In the genomic region with DNA sequence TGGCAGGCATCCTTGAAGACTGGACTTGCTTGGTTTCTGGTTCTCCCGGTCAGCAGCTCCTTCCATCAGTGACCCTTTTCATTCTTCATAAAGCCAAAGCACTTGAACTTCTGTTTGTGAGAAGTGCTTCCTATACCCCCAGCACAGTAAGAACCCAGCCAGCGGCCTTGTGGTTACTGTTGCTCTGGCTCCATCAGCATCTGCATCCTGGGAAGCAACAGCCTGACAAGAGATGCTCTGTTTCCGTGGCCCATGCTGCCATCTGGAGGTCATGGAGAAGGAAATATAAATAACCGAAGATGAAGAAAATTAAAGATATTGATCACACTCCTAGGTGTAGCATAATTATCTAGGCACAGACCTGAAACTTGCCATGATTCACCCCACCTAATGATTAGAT, we compare ENCODE assay signal across 9 mouse cellular contexts.
DNase-seq lines count a peak whose midpoint lies in the region; ATAC-seq and TF ChIP-seq lines count a peak whose summit lies in the region.
"Had no signal": no experiment of that assay in that cellular context is flagged by ENCODE, and none has a peak within 500 bp of the region (broad histone marks: within the 10 kb centered on the region; RNA-seq: fewer than 3 reads in every experiment).

No protein-coding gene starts in this region.

- no peak overlapping the region for H3K4me3 ChIP-seq in kidney, adult 2 months (ENCODE audit: insufficient read depth, low read depth, low read length)
- no peak overlapping the region for H3K4me3 ChIP-seq in kidney, embryonic 14.5 days (ENCODE audit: low read length)
- H3K4me3 ChIP-seq in forebrain, embryonic 13.5 days, result no peak overlapping the region
- no peak overlapping the region for H3K4me3 ChIP-seq in hindbrain, embryonic 15.5 days
- no peak overlapping the region for H3K4me3 ChIP-seq in midbrain, postnatal 0 days (ENCODE audit: low read depth, low read length)
- H3K4me3 ChIP-seq: liver, embryonic 13.5 days had no signal

- H3K4me1 ChIP-seq in kidney, adult 2 months (ENCODE audit: control insufficient read depth, insufficient read depth, low read length), result no peaks in the 10 kb centered on the region
- 0 out of 2 replicates have a peak, but pooled peaks cover 3% of the 10 kb centered on the region for H3K4me1 ChIP-seq in kidney, embryonic 14.5 days (ENCODE audit: control insufficient read depth, insufficient read depth, low read length)
- H3K4me1 ChIP-seq in forebrain, embryonic 13.5 days, result no peaks in the 10 kb centered on the region
- H3K4me1 ChIP-seq in hindbrain, embryonic 15.5 days (replicated peaks), result 0 out of 2 replicates have a peak, but pooled peaks cover 4% of the 10 kb centered on the region
- H3K4me1 ChIP-seq in midbrain, postnatal 0 days (ENCODE audit: insufficient read depth, low read length), result no peaks in the 10 kb centered on the region; the same call in 1 of the 2 replicates
- H3K4me1 ChIP-seq: liver, embryonic 13.5 days had no signal

- WGBS in kidney, adult 2 months, result 36% methylated on average over 4 of the region's 4 CpGs
- WGBS in kidney, embryonic 14.5 days, result 45% methylated on average over 4 of the region's 4 CpGs
- 42% methylated on average over 4 of the region's 4 CpGs for WGBS in forebrain, embryonic 13.5 days
- WGBS in hindbrain, embryonic 15.5 days, result 41% methylated on average over 4 of the region's 4 CpGs
- 29% methylated on average over 4 of the region's 4 CpGs for WGBS in midbrain, postnatal 0 days

- TF ChIP-seq POLR2A in kidney, adult 2 months (IDR thresholded peaks at IDR 0.05; ENCODE audit: low read depth, low read length), result no peak

- no peaks in the 10 kb centered on the region for H3K27me3 ChIP-seq in kidney, adult 2 months (replicated peaks; ENCODE audit: control insufficient read depth, insufficient read depth, low read length)
- H3K27me3 ChIP-seq in kidney, embryonic 14.5 days (ENCODE audit: control insufficient read depth, insufficient read depth, low read length), result no peaks in the 10 kb centered on the region
- H3K27me3 ChIP-seq in forebrain, embryonic 13.5 days, result peaks cover 11% of the 10 kb centered on the region; the same call in 1 of the 2 replicates
- H3K27me3 ChIP-seq in hindbrain, embryonic 15.5 days, result no peaks in the 10 kb centered on the region
- H3K27me3 ChIP-seq in midbrain, postnatal 0 days (ENCODE audit: insufficient read depth, low read length), result no peaks in the 10 kb centered on the region
- H3K27me3 ChIP-seq: liver, embryonic 13.5 days had no signal

- no peak for ATAC-seq in kidney, embryonic 14.5 days (ENCODE audit: low FRiP score, low TSS enrichment)
- peak; percentile 75 for ATAC-seq in forebrain, embryonic 13.5 days
- peak; percentile 79 for ATAC-seq in hindbrain, embryonic 15.5 days (ENCODE audit: low FRiP score, low read depth)
- peak; percentile 50; the same call in 1 of the 2 replicates for ATAC-seq in midbrain, postnatal 0 days (ENCODE audit: low FRiP score)

- no peak overlapping the region for H3K27ac ChIP-seq in kidney, adult 2 months (ENCODE audit: insufficient read depth, low read depth, low read length)
- no peak overlapping the region for H3K27ac ChIP-seq in kidney, embryonic 14.5 days (ENCODE audit: low read depth, low read length)
- H3K27ac ChIP-seq in forebrain, embryonic 13.5 days, result no peak overlapping the region
- H3K27ac ChIP-seq in hindbrain, embryonic 15.5 days (replicated peaks), result no peak overlapping the region
- no peak overlapping the region for H3K27ac ChIP-seq in midbrain, postnatal 0 days (ENCODE audit: low read depth, low read length)
- H3K27ac ChIP-seq: liver, embryonic 13.5 days had no signal

- H3K9ac ChIP-seq in kidney, embryonic 14.5 days (ENCODE audit: low read depth, low read length), result no peak overlapping the region
- no peak overlapping the region for H3K9ac ChIP-seq in forebrain, embryonic 13.5 days
- H3K9ac ChIP-seq in hindbrain, embryonic 15.5 days, result no peak overlapping the region
- H3K9ac ChIP-seq in midbrain, postnatal 0 days (replicated peaks; ENCODE audit: low read length, poor library complexity, severe bottlenecking), result no peak overlapping the region
- H3K9ac ChIP-seq: liver, embryonic 13.5 days had no signal

- no peaks in the 10 kb centered on the region for H3K36me3 ChIP-seq in kidney, adult 2 months (ENCODE audit: control insufficient read depth, insufficient read depth, low read length)
- no peaks in the 10 kb centered on the region for H3K36me3 ChIP-seq in kidney, embryonic 14.5 days (ENCODE audit: control insufficient read depth, insufficient read depth, low read length)
- no peaks in the 10 kb centered on the region for H3K36me3 ChIP-seq in forebrain, embryonic 13.5 days (ENCODE audit: poor library complexity, severe bottlenecking)
- no peaks in the 10 kb centered on the region for H3K36me3 ChIP-seq in hindbrain, embryonic 15.5 days
- H3K36me3 ChIP-seq in midbrain, postnatal 0 days (ENCODE audit: insufficient read depth, low read length), result no peaks in the 10 kb centered on the region
- H3K36me3 ChIP-seq: liver, embryonic 13.5 days had no signal

- H3K4me2 ChIP-seq in kidney, embryonic 14.5 days (replicated peaks; ENCODE audit: low read depth, low read length), result no peak overlapping the region
- H3K4me2 ChIP-seq in forebrain, embryonic 13.5 days, result no peak overlapping the region
- H3K4me2 ChIP-seq in hindbrain, embryonic 15.5 days, result no peak overlapping the region
- no peak overlapping the region for H3K4me2 ChIP-seq in midbrain, postnatal 0 days (ENCODE audit: low read depth, low read length, poor library complexity, severe bottlenecking)
- H3K4me2 ChIP-seq: liver, embryonic 13.5 days had no signal

- TF ChIP-seq CTCF in kidney, adult 2 months (conservative IDR thresholded peaks at IDR 0.05; ENCODE audit: insufficient read depth, insufficient read length, low read depth, low read length), result peak; percentile 70
- peak; percentile 91 for TF ChIP-seq CTCF in midbrain, postnatal 0 days (IDR thresholded peaks at IDR 0.05)

- intact Hi-C loops in left cerebral cortex, postnatal 36 days (cut with DNase I), result loop anchor here (2.0 to 5.0 kb wide), 4 partner anchors 90 to 438 kb away; no protein-coding TSS in a partner anchor

- DNase-seq in kidney, adult 2 months, result peak; percentile 59
- DNase-seq in adrenal gland, adult 2 months, result peak; percentile 53
- DNase-seq in left cerebral cortex, postnatal 36 days (ENCODE audit: low spot score in 2 of 2), result peak; percentile 42 to 43
- peak; percentile 90 for DNase-seq in midbrain, postnatal 0 days (ENCODE audit: low spot score)
- peak; percentile 36 for DNase-seq in thymus, postnatal 25 days
- DNase-seq: liver, embryonic 13.5 days had no signal

- no peaks in the 10 kb centered on the region for H3K9me3 ChIP-seq in kidney, embryonic 14.5 days (ENCODE audit: control insufficient read depth, low read length)
- H3K9me3 ChIP-seq in forebrain, embryonic 13.5 days (replicated peaks), result no peaks in the 10 kb centered on the region
- no peaks in the 10 kb centered on the region for H3K9me3 ChIP-seq in hindbrain, embryonic 15.5 days
- H3K9me3 ChIP-seq in midbrain, postnatal 0 days (ENCODE audit: low read length), result no peaks in the 10 kb centered on the region
- H3K9me3 ChIP-seq: liver, embryonic 13.5 days had no signal

Comparison
In these comparisons a context has a peak if more than half of its experiments do, and no peak if none do; other contexts are left out.
1. DNase-seq: peak in every context shown above with its lines; median percentile 90 in midbrain, postnatal 0 days; 59 in kidney, adult 2 months; 53 in adrenal gland, adult 2 months; 42 in left cerebral cortex, postnatal 36 days; 36 in thymus, postnatal 25 days.